Mouse (Mus musculus) thymus, adult 2 months (tissue): ENCODE data around the gene Slc39a13.

Source experiments
- CTCF ChIP-seq: fragments of 200-500 bp; IDR thresholded peaks from 2 replicates; pipeline ENCODE4 v1.5.1; 2012; ENCODE audit warnings: mild to moderate bottlenecking, control low read depth, low read length, moderate library complexity, borderline replicate concordance; ENCODE audit not compliant: control insufficient read depth, poor library complexity, insufficient read depth; ENCODE audit errors: extremely low read depth
- POLR2A ChIP-seq: fragments of 200-500 bp; IDR thresholded peaks from 2 replicates; pipeline ENCODE4 v1.6.1; 2012; ENCODE audit warnings: mild to moderate bottlenecking, low read length, control low read depth, moderate library complexity; ENCODE audit not compliant: control insufficient read depth, poor library complexity, insufficient read depth; ENCODE audit errors: extremely low read depth

GRCm38 (mm10) chr2:91066455-91066854 lies 3.8 kb downstream of the Slc39a13 start:
- no peak for TF ChIP-seq CTCF
- TF ChIP-seq POLR2A: no peak
